Mouse (Mus musculus) megakaryocyte, adult 5-6 weeks (primary cell): ENCODE data around the gene Ndnf. TPM values are rescaled to one million over a fixed set of nuclear protein-coding genes. Genes with fewer than 3 reads are reported as not detected.

Experiments
- ATAC-seq: 2 replicates; pipeline ENCODE4 v1.8.0; 2016; ENCODE audit warnings: mild to moderate bottlenecking, inconsistent platforms; ENCODE audit not compliant: poor library complexity, severe bottlenecking
- total RNA-seq, 2 experiments: library from RNA; stranded (forward) in 1 of 2; stranded (reverse) in 1 of 2; fragments of 153-499, 151-499 nt in 1 of 2; fragments of 221-1000, 200-1000 nt in 1 of 2; gene quantifications; 2 replicates each; pipeline versions ENCODE4 v1.2.3 to v1.2.4; 2015 to 2017

Ndnf gene
- total RNA-seq, 2 experiments from 2014 or later, result 0.18 to 0.40 TPM

DNA sequence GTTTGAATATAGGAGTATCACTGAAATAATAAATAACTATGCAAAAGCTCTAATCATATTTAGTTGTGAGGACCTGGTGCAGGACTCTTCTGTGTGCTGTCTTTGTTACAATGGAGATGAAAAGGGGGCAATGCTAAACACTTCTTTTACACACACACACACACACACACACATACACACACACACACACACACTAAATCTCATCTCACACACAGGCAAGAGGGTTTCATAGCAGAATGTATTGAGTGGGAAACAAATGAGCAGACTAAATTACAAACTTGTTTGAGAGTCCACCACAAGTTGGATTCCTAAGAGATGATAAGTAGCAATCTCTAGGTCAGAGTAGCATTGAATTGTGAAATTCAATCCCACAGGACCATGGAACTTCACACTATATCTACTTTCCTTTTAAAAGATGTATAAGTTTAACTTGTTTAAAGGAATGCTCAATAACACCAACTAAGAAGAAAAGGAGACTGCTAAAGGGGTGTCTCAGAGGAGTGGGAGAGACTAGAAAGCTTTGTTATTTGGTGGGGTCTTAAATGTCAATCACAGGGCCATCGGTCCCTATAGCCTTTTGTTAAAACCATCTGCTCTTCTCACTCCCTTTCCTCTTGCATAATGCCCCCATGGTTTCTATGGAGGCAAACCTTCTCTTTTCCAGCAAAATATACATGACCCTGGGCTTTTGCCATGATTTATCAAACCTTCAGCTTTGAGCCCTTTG is 71.9 kb downstream of the Ndnf start:
- no peak for ATAC-seq

DNA sequence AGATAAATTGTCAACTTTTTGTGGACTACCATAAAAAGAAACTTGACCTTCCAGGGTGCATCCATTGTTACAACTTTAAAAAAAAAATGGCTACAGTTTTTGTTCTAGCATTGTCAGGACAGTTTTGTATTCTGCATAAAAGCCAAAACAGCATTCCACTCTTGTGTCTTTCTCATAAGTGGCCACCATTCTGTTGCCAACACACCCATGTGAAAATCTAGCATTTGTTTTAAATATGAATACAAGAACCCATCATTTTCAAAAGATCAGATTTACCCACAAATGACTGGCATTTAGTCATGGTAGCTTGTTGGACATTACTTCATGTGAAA is 72.4 kb downstream of the Ndnf start:
- ATAC-seq, result no peak

DNA sequence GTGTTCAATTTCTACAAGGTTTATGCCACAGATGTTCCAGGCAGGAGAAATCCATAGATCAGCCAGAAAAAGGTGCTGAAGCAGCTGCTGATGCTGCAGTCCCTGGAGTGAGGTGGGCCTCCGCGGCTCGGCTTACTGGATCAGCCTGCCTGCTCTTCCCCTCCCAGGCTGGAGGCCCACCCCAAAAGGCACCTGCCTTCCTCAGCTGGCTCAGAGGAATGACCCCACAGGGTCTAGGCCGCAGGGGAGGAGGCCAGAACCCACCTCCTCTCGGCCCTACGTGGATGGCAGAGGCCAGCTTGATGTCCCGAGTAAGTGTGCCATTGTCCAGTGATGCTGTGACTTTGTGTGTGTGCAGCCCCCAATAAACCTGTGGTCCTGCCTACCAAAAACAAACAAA is 86.8 kb downstream of the Ndnf start:
- no peak for ATAC-seq

DNA sequence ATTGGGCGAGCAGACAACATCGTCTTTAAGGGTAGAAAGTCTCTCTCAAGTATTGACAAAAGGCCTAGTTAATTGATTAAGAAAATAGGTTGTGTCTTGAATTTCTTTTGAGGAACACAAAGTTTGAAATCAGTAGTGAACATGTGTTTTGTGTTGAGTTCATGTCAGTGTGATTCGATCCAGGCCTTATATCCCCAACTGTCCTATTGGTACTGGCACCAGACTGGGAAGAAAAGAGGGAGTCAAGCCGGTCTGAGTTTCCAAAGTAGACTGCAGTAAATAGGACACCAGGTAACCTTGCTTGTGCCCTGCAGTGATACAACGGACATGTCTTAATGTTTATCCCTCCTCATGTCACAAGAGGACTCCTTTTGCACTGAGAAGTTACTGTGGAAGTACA is 87.8 kb downstream of the Ndnf start:
- no peak for ATAC-seq

DNA sequence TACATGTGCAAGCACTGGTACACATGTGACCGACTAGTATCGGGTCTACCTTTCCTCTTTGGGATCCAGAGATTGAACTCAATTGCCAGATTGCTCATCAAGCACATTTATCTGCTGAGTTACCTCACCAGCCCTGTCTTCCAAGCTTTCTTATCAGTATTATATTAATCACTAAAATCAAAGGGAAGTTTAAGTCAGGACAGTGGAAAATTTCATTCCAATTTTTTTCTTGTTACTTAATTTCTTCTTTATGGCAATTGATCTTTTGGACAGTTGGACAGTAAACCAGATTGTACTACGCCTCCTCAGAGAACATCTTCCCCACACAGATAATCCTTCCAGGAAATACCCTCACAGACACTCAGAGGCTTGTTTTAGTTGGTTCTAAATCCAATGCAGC is 88.7 kb downstream of the Ndnf start:
- no peak for ATAC-seq

Other genes starting within 250 kb of the Ndnf start
- gene Tnip3, start 146.3 kb upstream of the Ndnf start, total RNA-seq (2015), result 1.3 and 2.6 TPM in 2 replicates
- gene Tnip3, start 146.3 kb upstream of the Ndnf start, total RNA-seq (2017), result 3.9 and 7.8 TPM in 2 replicates
- gene Prdm5, start 107.4 kb downstream of the Ndnf start, total RNA-seq (2015), result 0.98 and 3.5 TPM in 2 replicates
- 1.1 and 2.0 TPM in 2 replicates for gene Prdm5, start 107.4 kb downstream of the Ndnf start, total RNA-seq (2017)